Comparison of ENCODE assay signal across 10 mouse cellular contexts in the genomic region with DNA sequence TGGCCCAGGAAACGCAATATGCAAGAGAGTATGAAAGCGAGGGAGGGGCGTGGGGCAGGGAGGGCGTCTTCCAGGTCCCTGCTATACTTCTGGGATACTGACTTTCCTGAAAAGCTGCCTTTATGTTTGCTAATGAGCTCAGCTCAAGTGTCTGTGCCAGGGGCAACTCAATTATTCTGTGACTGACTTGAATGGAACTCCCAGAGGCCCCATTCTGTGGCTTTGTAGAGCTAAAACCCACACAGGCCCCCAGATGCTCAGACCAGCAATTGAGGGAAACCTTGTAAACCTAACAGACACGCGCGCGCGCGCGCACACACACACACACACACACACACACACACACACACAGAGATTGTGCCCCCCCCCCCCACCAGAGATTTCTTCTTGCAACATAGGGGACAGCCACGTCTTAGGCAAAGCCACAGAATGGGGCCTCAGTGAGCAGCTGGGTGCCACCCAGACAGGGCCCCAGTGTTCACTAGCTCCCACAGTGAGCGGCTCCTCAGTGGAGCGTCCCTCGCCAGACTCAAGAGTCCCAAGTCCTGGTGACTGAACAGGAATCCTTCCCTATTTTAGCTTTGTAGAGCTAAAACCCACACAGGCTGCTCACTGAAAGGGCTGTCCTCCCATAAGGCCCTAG. TPM values are rescaled to one million over a fixed set of nuclear protein-coding genes. Genes with fewer than 3 reads are reported as not detected.
DNase-seq lines count a peak whose midpoint lies in the region; ATAC-seq lines count a peak whose summit lies in the region.
"Had no signal": no experiment of that assay in that cellular context is flagged by ENCODE, and none has a peak within 500 bp of the region (broad histone marks: within the 10 kb centered on the region; RNA-seq: fewer than 3 reads in every experiment).

No protein-coding gene starts in this region.

- no peak overlapping the region; the same call in 1 of the 2 replicates for H3K9ac ChIP-seq in forebrain, embryonic 12.5 days
- peak overlapping the region; percentile 19; the same call in 1 of the 2 replicates for H3K9ac ChIP-seq in neural tube, embryonic 11.5 days (ENCODE audit: low read length)

- H3K27me3 ChIP-seq in forebrain, embryonic 12.5 days = peaks cover 58% of the 10 kb centered on the region
- H3K27me3 ChIP-seq in limb, embryonic 10.5 days (ENCODE audit: low read depth, poor library complexity, severe bottlenecking) = no peaks in the 10 kb centered on the region
- H3K27me3 ChIP-seq in neural tube, embryonic 11.5 days (ENCODE audit: control insufficient read depth, insufficient read depth, low read length) = 0 out of 2 replicates have a peak, but pooled peaks cover 6% of the 10 kb centered on the region

- H3K4me1 ChIP-seq in forebrain, embryonic 12.5 days = peaks cover 27% of the 10 kb centered on the region
- H3K4me1 ChIP-seq in limb, embryonic 10.5 days = peaks cover 21% of the 10 kb centered on the region
- H3K4me1 ChIP-seq in neural tube, embryonic 11.5 days (ENCODE audit: control insufficient read depth, insufficient read depth, low read length) = peaks cover 6% of the 10 kb centered on the region; the same call in 1 of the 2 replicates

- H3K4me2 ChIP-seq in forebrain, embryonic 12.5 days = peak overlapping the region; percentile 44
- peak overlapping the region; percentile 21 for H3K4me2 ChIP-seq in neural tube, embryonic 11.5 days (ENCODE audit: low read depth)

- ATAC-seq in forebrain, embryonic 12.5 days (ENCODE audit: low FRiP score) = peak; percentile 85
- peak; percentile 88 for ATAC-seq in neural tube, embryonic 11.5 days (ENCODE audit: insufficient read depth, low FRiP score, low TSS enrichment)
- no peak for ATAC-seq in CD4-positive, CD25-positive, alpha-beta regulatory T cell, adult 4 months
- no peak for ATAC-seq in inflammation-experienced regulatory T-cells, adult 6 months

- WGBS in forebrain, embryonic 12.5 days = 9% methylated on average over 15 of the region's 15 CpGs
- WGBS in limb, embryonic 10.5 days = 87% methylated on average over 15 of the region's 15 CpGs
- 50% methylated on average over 15 of the region's 15 CpGs for WGBS in neural tube, embryonic 11.5 days

- H3K9me3 ChIP-seq in forebrain, embryonic 12.5 days = no peaks in the 10 kb centered on the region
- no peaks in the 10 kb centered on the region for H3K9me3 ChIP-seq in limb, embryonic 10.5 days (replicated peaks)
- no peaks in the 10 kb centered on the region for H3K9me3 ChIP-seq in neural tube, embryonic 11.5 days (ENCODE audit: control insufficient read depth, low read length)

- peak overlapping the region; percentile 66 for H3K27ac ChIP-seq in forebrain, embryonic 12.5 days
- peak overlapping the region; percentile 62; the same call in 1 of the 2 replicates for H3K27ac ChIP-seq in limb, embryonic 10.5 days
- H3K27ac ChIP-seq in neural tube, embryonic 11.5 days (ENCODE audit: low read depth, low read length) = peak overlapping the region; percentile 67
- H3K27ac ChIP-seq: heart, adult 2 months had no signal

- no peak overlapping the region for H3K4me3 ChIP-seq in forebrain, embryonic 12.5 days (replicated peaks)
- no peak overlapping the region for H3K4me3 ChIP-seq in limb, embryonic 10.5 days
- no peak overlapping the region for H3K4me3 ChIP-seq in neural tube, embryonic 11.5 days (ENCODE audit: low read depth, low read length)
- H3K4me3 ChIP-seq: heart, adult 2 months had no signal

- H3K36me3 ChIP-seq in forebrain, embryonic 12.5 days (replicated peaks) = no peaks in the 10 kb centered on the region
- no peaks in the 10 kb centered on the region for H3K36me3 ChIP-seq in limb, embryonic 10.5 days
- no peaks in the 10 kb centered on the region for H3K36me3 ChIP-seq in neural tube, embryonic 11.5 days (ENCODE audit: control insufficient read depth, insufficient read depth, low read length)

- peak; percentile 78 for DNase-seq in embryo, embryonic 10.5 days (ENCODE audit: low spot score)
- DNase-seq in limb, embryonic 10.5 days (ENCODE audit: low spot score) = no peak
- peak; percentile 75 for DNase-seq in neural tube, embryonic 11.5 days (ENCODE audit: low spot score)
- DNase-seq in lung, postnatal 36 days = no peak
- DNase-seq in thymus, postnatal 10 days (ENCODE audit: low spot score in 2 of 2) = no peak
- DNase-seq: adrenal gland, postnatal 36 days; heart, adult 2 months had no signal

RNA-seq across cellular contexts. Expression of a gene that starts 36.1 kb away (rescaled TPM):
- polyA plus RNA-seq in forebrain, embryonic 12.5 days (2016; fragmentation: Nextera tagmentation; extraction: Ambion mirVana) = 130 and 136 TPM in 2 replicates
- 113 and 130 TPM in 2 replicates for polyA plus RNA-seq in limb, embryonic 10.5 days (2016; fragmentation: Nextera tagmentation; extraction: Ambion mirVana)
- 118 and 123 TPM in 2 replicates for polyA plus RNA-seq in neural tube, embryonic 11.5 days (2014; fragmentation: Nextera tagmentation; extraction: Ambion mirVana)
- polyA plus RNA-seq in CD4-positive, CD25-positive, alpha-beta regulatory T cell, adult 4 months (2017; shearing (Covaris generic)) = 100 to 1,000 TPM in 1 of 2 experiments, 10 to 100 TPM in 1; 96.5 to 101 TPM
- polyA plus RNA-seq in inflammation-experienced regulatory T-cells, adult 6 months (2017; shearing (Covaris generic)) = 100 to 1,000 TPM in 2 of 3 experiments, 10 to 100 TPM in 1; 94.3 to 115 (median 103) TPM

RNA-seq across cellular contexts. Expression of a gene that starts 38.8 kb away (rescaled TPM):
- polyA plus RNA-seq in forebrain, embryonic 12.5 days (2016; fragmentation: Nextera tagmentation; extraction: Ambion mirVana) = 3.9 and 5.0 TPM in 2 replicates
- polyA plus RNA-seq in limb, embryonic 10.5 days (2016; fragmentation: Nextera tagmentation; extraction: Ambion mirVana) = 1.2 and 1.3 TPM in 2 replicates
- 1.1 and 1.9 TPM in 2 replicates for polyA plus RNA-seq in neural tube, embryonic 11.5 days (2014; fragmentation: Nextera tagmentation; extraction: Ambion mirVana)
- polyA plus RNA-seq in CD4-positive, CD25-positive, alpha-beta regulatory T cell, adult 4 months (2017; shearing (Covaris generic)) = 1 to 10 TPM; 2.2 to 3.2 TPM
- polyA plus RNA-seq in inflammation-experienced regulatory T-cells, adult 6 months (2017; shearing (Covaris generic)) = 1 to 10 TPM; 1.1 to 1.9 (median 1.7) TPM

Comparison
In these comparisons a context has a peak if more than half of its experiments do, and no peak if none do; other contexts are left out.
1. DNase-seq: peak in embryo, embryonic 10.5 days (single experiment) and neural tube, embryonic 11.5 days (single experiment); none in limb, embryonic 10.5 days (single experiment), lung, postnatal 36 days (single experiment) and thymus, postnatal 10 days (0 of 2).
2. ATAC-seq: peak in forebrain, embryonic 12.5 days (single experiment) and neural tube, embryonic 11.5 days (single experiment); none in CD4-positive, CD25-positive, alpha-beta regulatory T cell, adult 4 months (single experiment) and inflammation-experienced regulatory T-cells, adult 6 months (single experiment).
3. Peak in every context shown above with its lines, with median percentiles within 50 percentile points of each other: H3K27ac ChIP-seq.